Mouse (Mus musculus) G1E (cell line): ENCODE data around the gene Ccl3.

ENCODE experiments used
- CTCF ChIP-seq: IDR thresholded peaks from 2 replicates; pipeline ENCODE4 v1.5.1; 2012; ENCODE audit warnings: low read depth, low read length, inconsistent platforms, mixed read lengths
- GATA1 ChIP-seq: IDR thresholded peaks from 2 replicates; pipeline ENCODE4 v1.6.1; 2012; ENCODE audit warnings: borderline replicate concordance, low read length, inconsistent platforms, mixed read lengths
- POLR2AphosphoS5 ChIP-seq: IDR thresholded peaks from 2 replicates; pipeline ENCODE4 v1.6.1; 2012; ENCODE audit warnings: low read depth, low read length, inconsistent platforms; ENCODE audit not compliant: insufficient replicate concordance

- TF ChIP-seq GATA1 = no peak
- TF ChIP-seq CTCF = no peak
- no peak for TF ChIP-seq POLR2AphosphoS5
Measured at GRCm38 (mm10) chr11:83658797-83659196, 9.6 kb upstream of the Ccl3 start.
